Mouse (Mus musculus): Measurements from ENCODE around the gene Ppia.
"Not testable (repeated sequence)": the region's sequence is repeated elsewhere in the genome, so short reads cannot be mapped to it uniquely, and the experiment has no call there.

Gene Ppia

GRCm38 (mm10) chr11:6404699-6405566 is 10.3 kb upstream of the Ppia start:
- DNase-seq, result peak; percentile 62 to 72

- no peak for DNase-seq
Observed at GRCm38 (mm10) chr11:6405591-6406081, 9.6 kb upstream of the Ppia start.

- peak; percentile 76 to 85 for DNase-seq
Observed at GRCm38 (mm10) chr11:6406251-6407161, 8.7 kb upstream of the Ppia start.

- DNase-seq, result no peak
Observed at GRCm38 (mm10) chr11:6407162-6407621, 8.1 kb upstream of the Ppia start.

- DNase-seq, result no peak
Observed at GRCm38 (mm10) chr11:6410050-6410602, 5.1 kb upstream of the Ppia start.

GRCm38 (mm10) chr11:6410755-6411154 is 4.5 kb upstream of the Ppia start:
- not testable (repeated sequence) for DNase-seq

GRCm38 (mm10) chr11:6411684-6412083 is 3.6 kb upstream of the Ppia start:
- DNase-seq, result peak; percentile 74 to 81

GRCm38 (mm10) chr11:6413264-6413663 is 2.0 kb upstream of the Ppia start:
- DNase-seq, result no peak

GRCm38 (mm10) chr11:6415551-6416404 is 535 bp downstream of the Ppia start:
- DNase-seq, result peak; percentile 97 to 98

- DNase-seq, result peak; percentile 86 to 89
Observed at GRCm38 (mm10) chr11:6416405-6417034, 1.3 kb downstream of the Ppia start.

- no peak for DNase-seq
Observed at GRCm38 (mm10) chr11:6417069-6417468, 1.8 kb downstream of the Ppia start.

- DNase-seq, result no peak
Observed at GRCm38 (mm10) chr11:6417490-6417889, 2.2 kb downstream of the Ppia start.

- no peak for DNase-seq
Observed at GRCm38 (mm10) chr11:6418751-6419150, 3.5 kb downstream of the Ppia start.

GRCm38 (mm10) chr11:6419156-6419555 is 3.9 kb downstream of the Ppia start:
- not testable (repeated sequence) for DNase-seq

- no peak for DNase-seq
Observed at GRCm38 (mm10) chr11:6420283-6420703, 5.0 kb downstream of the Ppia start.

- DNase-seq, result no peak
Observed at GRCm38 (mm10) chr11:6420722-6421350, 5.6 kb downstream of the Ppia start.

GRCm38 (mm10) chr11:6430186-6430585 is 14.9 kb downstream of the Ppia start:
- no peak for DNase-seq

GRCm38 (mm10) chr11:6436442-6436841 is 21.2 kb downstream of the Ppia start:
- DNase-seq, result peak; percentile 40 to 43

- no peak for DNase-seq
Observed at GRCm38 (mm10) chr11:6437667-6438066, 22.4 kb downstream of the Ppia start.

GRCm38 (mm10) chr11:6440171-6440570 is 24.9 kb downstream of the Ppia start:
- no peak for DNase-seq

- no peak for DNase-seq
Observed at GRCm38 (mm10) chr11:6442566-6442965, 27.3 kb downstream of the Ppia start.

Data from lung, adult 18-20 months (tissue).